Mouse (Mus musculus) neural tube, embryonic 12.5 days (tissue): ENCODE data around the gene Kcnh5. TPM values are rescaled to one million over a fixed set of nuclear protein-coding genes. Genes with fewer than 3 reads are reported as not detected.
A peak's percentile ranks its signal among the peaks of the same experiment; 100 is the strongest.

Experiments used
- ATAC-seq: fragments of 200-750 bp; cut with Nextera tagmentation; 2 replicates; pipeline ENCODE4 v1.8.0; 2017; ENCODE audit warnings: low read depth, mild to moderate bottlenecking, moderate TSS enrichment, moderate library complexity; ENCODE audit not compliant: low FRiP score
- H3K27ac ChIP-seq: fragments of 300-500 bp; sonication (generic); 2 replicates; pipeline ENCODE4 v1.5.1; 2016
- H3K27me3 ChIP-seq: fragments of 300-500 bp; sonication (generic); replicated peaks from 2 replicates; pipeline ENCODE4 v1.6.1; 2016; ENCODE audit warnings: mild to moderate bottlenecking
- H3K36me3 ChIP-seq: fragments of 300-500 bp; sonication (generic); 2 replicates; pipeline ENCODE4 v1.6.1; 2016; ENCODE audit warnings: mild to moderate bottlenecking
- H3K4me1 ChIP-seq: fragments of 300-500 bp; sonication (generic); 2 replicates; pipeline ENCODE4 v1.6.1; 2016
- H3K4me2 ChIP-seq: fragments of 300-500 bp; sonication (generic); replicated peaks from 2 replicates; pipeline ENCODE4 v1.6.1; 2016; ENCODE audit warnings: mild to moderate bottlenecking
- H3K4me3 ChIP-seq: fragments of 300-500 bp; sonication (generic); 2 replicates; pipeline ENCODE4 v1.5.1; 2016
- H3K9ac ChIP-seq: fragments of 300-500 bp; sonication (generic); 2 replicates; pipeline ENCODE4 v1.6.1; 2016; ENCODE audit warnings: mild to moderate bottlenecking
- H3K9me3 ChIP-seq: fragments of 300-500 bp; sonication (generic); 2 replicates; pipeline ENCODE4 v1.6.1; 2016; ENCODE audit warnings: mild to moderate bottlenecking
- WGBS: fragments of 180-500 bp; shearing (Covaris S2); methylation state at CpG from one replicate; pipeline ENCODE4 v1.1.7; 2016; 5-methylcytosine and 5-hydroxymethylcytosine counted together
- polyA plus RNA-seq: library from polyadenylated mRNA; unstranded; fragments of >200 nt; fragmentation: Nextera tagmentation; extraction: Ambion mirVana; gene quantifications from 2 replicates; pipeline ENCODE4 v1.2.1, GENCODE M21; 2016

Gene Kcnh5
- 0.95 and 1.00 TPM in 2 replicates for polyA plus RNA-seq

GRCm38 (mm10) chr12:75176691-75177645 is at the start of gene Kcnh5:
TSS of gene Kcnh5 (minus strand) at chr12:75177332.
- peak within 1 kb of the TSS; percentile 63 for H3K9ac ChIP-seq
- H3K9me3 ChIP-seq, result no peaks in the 10 kb centered on the region
- ATAC-seq, result peak; percentile 96
- no peaks in the 10 kb centered on the region for H3K36me3 ChIP-seq
- H3K4me1 ChIP-seq, result peaks cover 18% of the 10 kb centered on the region
- WGBS, result under 1% methylated on average over 52 of the region's 52 CpGs
- no peak within 1 kb of the TSS for H3K27ac ChIP-seq
- peak within 1 kb of the TSS; percentile 52 for H3K4me3 ChIP-seq
- peak within 1 kb of the TSS; percentile 97 for H3K4me2 ChIP-seq
- H3K27me3 ChIP-seq, result peaks cover 27% of the 10 kb centered on the region

DNA sequence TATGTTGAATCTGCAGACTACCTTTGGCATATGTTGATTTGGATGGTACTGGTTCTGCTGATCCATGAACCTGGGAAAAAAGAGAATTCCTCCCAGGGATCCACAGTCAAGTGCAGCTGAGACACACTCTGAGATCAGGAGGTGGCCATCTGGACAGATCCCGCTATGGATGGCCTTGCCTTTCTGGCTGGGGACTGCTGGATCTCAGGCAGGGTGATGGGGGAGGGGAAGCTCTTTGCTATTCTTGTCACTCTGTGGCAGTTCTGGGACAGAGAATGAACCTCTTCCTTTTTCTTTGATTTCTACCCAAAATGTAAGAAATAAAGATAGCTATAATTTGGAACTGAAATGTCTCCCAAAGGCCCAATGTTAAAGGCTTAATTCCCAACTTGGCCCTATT is 46.8 kb upstream of the Kcnh5 start:
- Histone ChIP-seq H3K27me3 (no peaks in the 10 kb centered on the region), H3K4me1 (no peaks in the 10 kb centered on the region), H3K27ac (no peak overlapping the region), H3K36me3 (no peaks in the 10 kb centered on the region), H3K9me3 (no peaks in the 10 kb centered on the region), H3K4me3 (no peak overlapping the region), H3K9ac (no peak overlapping the region), H3K4me2 (no peak overlapping the region)
- 67% methylated on average over 1 of the region's 1 CpGs for WGBS
- no peak for ATAC-seq

DNA sequence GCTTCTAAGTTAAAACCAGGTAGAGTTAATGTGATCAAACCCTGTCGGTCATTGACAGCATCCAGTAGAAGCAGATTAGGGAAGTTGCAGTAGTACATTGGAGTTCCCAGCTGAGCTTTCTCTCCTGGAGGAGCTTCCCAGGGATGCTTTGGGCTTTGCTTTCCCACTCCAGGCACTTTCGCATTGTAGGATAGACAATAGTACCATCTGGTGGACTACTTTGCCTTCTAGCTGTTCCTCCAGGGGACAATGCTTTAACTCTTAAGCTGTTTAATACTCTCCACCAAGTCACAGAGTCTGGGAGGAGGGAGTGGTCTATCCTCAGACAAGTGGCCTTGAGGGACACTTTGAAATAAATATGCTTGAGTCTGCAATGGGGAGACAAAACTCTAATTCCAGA is 12.3 kb upstream of the Kcnh5 start:
- no peak for ATAC-seq
- Histone ChIP-seq H3K9ac (no peak overlapping the region), H3K27ac (no peak overlapping the region), H3K36me3 (no peaks in the 10 kb centered on the region), H3K4me1 (no peaks in the 10 kb centered on the region), H3K9me3 (no peaks in the 10 kb centered on the region), H3K27me3 (no peaks in the 10 kb centered on the region), H3K4me3 (no peak overlapping the region), H3K4me2 (no peak overlapping the region)
- 79% methylated on average over 2 of the region's 2 CpGs for WGBS

- no peak overlapping the region for H3K9ac ChIP-seq
- H3K27me3 ChIP-seq, result peaks cover 14% of the 10 kb centered on the region
- H3K4me2 ChIP-seq, result no peak overlapping the region
- no peak overlapping the region for H3K27ac ChIP-seq
- WGBS, result 83% methylated on average over 7 of the region's 7 CpGs
- no peak overlapping the region for H3K4me3 ChIP-seq
- peaks cover 5% of the 10 kb centered on the region; the same call in 1 of the 2 replicates for H3K4me1 ChIP-seq
- no peaks in the 10 kb centered on the region for H3K36me3 ChIP-seq
- ATAC-seq, result no peak
- H3K9me3 ChIP-seq, result no peaks in the 10 kb centered on the region
Measured at GRCm38 (mm10) chr12:75182646-75183045, 5.5 kb upstream of the Kcnh5 start.

DNA sequence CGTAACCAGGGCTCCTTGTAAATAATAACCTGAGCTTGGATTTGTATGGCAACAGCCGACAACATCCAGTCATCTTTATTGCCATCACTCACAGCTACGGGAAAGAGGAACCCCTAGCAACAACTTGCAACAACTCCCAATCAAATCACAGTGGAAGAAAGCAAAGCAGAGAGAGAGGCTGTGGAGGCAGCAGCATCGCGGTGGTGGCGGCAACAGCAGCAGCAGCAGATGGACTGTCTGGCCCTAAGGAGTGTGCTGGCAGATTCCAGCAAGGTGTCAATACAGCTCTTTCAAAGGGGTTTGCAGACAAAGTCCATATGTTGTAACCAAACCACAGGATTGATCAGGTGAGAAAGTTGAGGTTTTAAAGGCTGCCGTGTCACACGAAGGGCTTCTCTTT is 2.4 kb upstream of the Kcnh5 start:
- Histone ChIP-seq H3K9ac (no peak overlapping the region), H3K4me1 (peaks cover 18% of the 10 kb centered on the region), H3K4me3 (no peak overlapping the region), H3K9me3 (no peaks in the 10 kb centered on the region), H3K36me3 (no peaks in the 10 kb centered on the region), H3K27me3 (peaks cover 27% of the 10 kb centered on the region), H3K4me2 (no peak overlapping the region), H3K27ac (no peak overlapping the region)
- 28% methylated on average over 8 of the region's 8 CpGs for WGBS
- ATAC-seq, result no peak

DNA sequence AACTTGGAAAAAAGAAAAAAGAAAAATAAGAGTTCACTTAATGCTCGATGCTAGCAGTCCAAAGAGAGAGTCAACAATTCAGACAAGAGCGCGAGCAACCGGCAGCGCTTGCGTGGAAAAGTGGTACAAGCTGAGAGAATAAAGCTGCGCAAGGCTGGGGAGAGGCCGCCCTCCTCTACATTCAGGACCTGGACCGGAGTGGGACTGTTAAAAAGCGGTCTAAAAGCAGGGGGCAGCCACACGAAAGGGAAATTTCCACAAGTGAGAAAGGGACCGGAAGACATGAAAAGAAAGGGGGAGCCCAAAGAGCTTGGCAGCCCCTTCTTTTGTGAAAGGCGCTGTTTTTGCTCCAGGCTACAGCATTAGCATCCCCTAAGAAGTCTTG is 506 bp upstream of the Kcnh5 start:
- Histone ChIP-seq H3K9me3 (no peaks in the 10 kb centered on the region), H3K4me1 (peaks cover 18% of the 10 kb centered on the region), H3K9ac (0 out of 2 replicates have a peak overlapping the region, but pooled peaks have one; percentile 63), H3K36me3 (no peaks in the 10 kb centered on the region), H3K4me3 (peak overlapping the region; percentile 52), H3K27me3 (peaks cover 27% of the 10 kb centered on the region), H3K27ac (no peak overlapping the region), H3K4me2 (peak overlapping the region; percentile 97)
- WGBS, result 1% methylated on average over 13 of the region's 13 CpGs
- ATAC-seq, result no peak

DNA sequence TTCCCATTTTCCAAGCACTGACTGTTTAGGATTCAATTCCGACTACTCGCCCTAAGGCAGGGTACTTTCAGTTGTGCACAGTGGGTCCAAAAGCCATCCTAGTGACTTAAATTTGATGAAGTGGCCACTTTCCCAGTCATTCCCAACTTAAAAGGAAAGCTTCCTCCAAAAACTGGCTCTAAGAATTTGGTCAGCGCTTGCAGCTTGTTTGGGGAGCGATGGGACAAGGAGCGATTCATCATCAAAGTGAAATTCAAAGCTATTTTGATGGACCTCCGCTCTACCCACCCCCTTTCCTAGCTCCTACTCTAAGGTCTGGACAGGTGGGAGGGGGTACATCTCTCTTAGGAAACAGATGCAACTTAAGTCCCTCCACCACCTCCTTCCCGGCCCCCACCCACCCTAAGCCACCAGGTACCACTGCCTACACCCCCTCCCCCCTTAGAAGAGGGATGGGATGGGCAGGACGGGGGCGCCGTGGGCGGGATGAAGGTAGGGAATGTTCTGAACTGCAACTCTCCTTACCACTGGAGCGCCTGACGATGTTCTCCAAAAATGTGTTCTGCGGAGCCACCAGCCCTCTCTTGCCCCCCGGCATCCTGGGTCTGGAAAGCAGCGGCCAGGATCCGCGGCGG is 1.1 kb downstream of the Kcnh5 start:
- H3K9ac ChIP-seq, result peak overlapping the region; percentile 63
- H3K4me2 ChIP-seq, result peak overlapping the region; percentile 97
- no peak overlapping the region for H3K27ac ChIP-seq
- H3K4me3 ChIP-seq, result peak overlapping the region; percentile 52
- H3K36me3 ChIP-seq, result no peaks in the 10 kb centered on the region
- peak; percentile 71 for ATAC-seq
- WGBS, result 3% methylated on average over 19 of the region's 19 CpGs
- peaks cover 27% of the 10 kb centered on the region for H3K27me3 ChIP-seq
- H3K4me1 ChIP-seq, result peaks cover 18% of the 10 kb centered on the region
- H3K9me3 ChIP-seq, result no peaks in the 10 kb centered on the region

DNA sequence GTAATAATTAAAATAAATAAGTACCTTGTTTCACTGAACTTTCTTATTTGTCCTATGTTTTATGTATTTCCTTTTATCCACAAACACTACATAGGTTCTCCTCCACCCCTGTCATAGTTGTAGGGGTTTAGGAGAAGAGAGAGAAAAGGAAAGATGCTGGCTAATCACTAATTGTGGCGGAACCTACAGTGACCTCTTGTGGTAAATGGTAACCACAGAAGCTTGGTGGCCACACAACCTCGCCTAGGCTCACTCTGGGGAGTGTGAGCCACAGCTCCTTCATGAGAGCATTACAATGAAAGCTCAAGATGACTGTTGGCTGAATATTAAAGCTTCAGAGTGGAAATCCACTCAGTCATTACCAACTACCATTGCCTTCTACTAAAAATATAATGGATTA is 6.2 kb downstream of the Kcnh5 start:
- ATAC-seq, result no peak
- 23% methylated on average over 2 of the region's 2 CpGs for WGBS
- no peak overlapping the region for H3K4me3 ChIP-seq

GRCm38 (mm10) chr12:75153076-75153568 is 24.0 kb downstream of the Kcnh5 start:
- Histone ChIP-seq H3K9ac (no peak overlapping the region), H3K4me1 (no peaks in the 10 kb centered on the region), H3K27me3 (no peaks in the 10 kb centered on the region), H3K36me3 (no peaks in the 10 kb centered on the region), H3K4me2 (no peak overlapping the region), H3K4me3 (no peak overlapping the region), H3K9me3 (no peaks in the 10 kb centered on the region), H3K27ac (no peak overlapping the region)
- WGBS, result 94% methylated on average over 2 of the region's 2 CpGs
- ATAC-seq, result no peak

More for the DNA sequence above, 6.2 kb downstream of the Kcnh5 start:
- Histone ChIP-seq H3K9me3 (no peaks in the 10 kb centered on the region), H3K36me3 (no peaks in the 10 kb centered on the region), H3K27me3 (peaks cover 8% of the 10 kb centered on the region), H3K4me2 (no peak overlapping the region), H3K4me1 (peaks cover 3% of the 10 kb centered on the region), H3K9ac (no peak overlapping the region), H3K27ac (no peak overlapping the region)

- H3K9ac ChIP-seq, result no peak overlapping the region
- 83% methylated on average over 1 of the region's 1 CpGs for WGBS
- H3K27me3 ChIP-seq, result no peaks in the 10 kb centered on the region
- ATAC-seq, result no peak
- no peak overlapping the region for H3K27ac ChIP-seq
- H3K9me3 ChIP-seq, result no peaks in the 10 kb centered on the region
- H3K4me1 ChIP-seq, result no peaks in the 10 kb centered on the region
- no peak overlapping the region for H3K4me3 ChIP-seq
- H3K4me2 ChIP-seq, result no peak overlapping the region
- H3K36me3 ChIP-seq, result no peaks in the 10 kb centered on the region
Measured at GRCm38 (mm10) chr12:75139792-75140191, 37.3 kb downstream of the Kcnh5 start.

DNA sequence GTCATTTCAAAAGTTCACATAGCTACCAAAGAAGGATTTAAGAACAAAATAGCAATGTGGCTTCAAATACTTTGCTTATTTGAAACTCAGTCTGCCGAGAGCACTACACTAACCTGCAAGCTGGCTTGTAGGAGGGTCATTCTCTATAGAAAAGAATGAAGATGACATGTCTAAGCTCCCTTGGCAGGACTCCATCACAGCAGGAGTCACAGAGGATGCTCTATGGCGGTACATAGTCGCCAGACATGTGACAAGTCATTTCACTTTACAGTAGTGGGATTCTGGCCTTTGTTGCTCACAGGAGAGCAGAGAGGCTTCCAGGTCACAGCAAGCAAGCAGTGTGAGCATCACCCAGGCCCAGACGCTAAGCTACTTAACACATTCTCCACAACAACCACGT is 85.2 kb downstream of the Kcnh5 start:
- Histone ChIP-seq H3K9ac (no peak overlapping the region), H3K4me1 (no peaks in the 10 kb centered on the region), H3K4me3 (no peak overlapping the region), H3K9me3 (no peaks in the 10 kb centered on the region), H3K27me3 (no peaks in the 10 kb centered on the region), H3K4me2 (no peak overlapping the region), H3K27ac (no peak overlapping the region), H3K36me3 (no peaks in the 10 kb centered on the region)
- 81% methylated on average over 5 of the region's 5 CpGs for WGBS
- no peak for ATAC-seq

- no peaks in the 10 kb centered on the region for H3K4me1 ChIP-seq
- ATAC-seq, result no peak
- H3K4me3 ChIP-seq, result no peak overlapping the region
- no peaks in the 10 kb centered on the region for H3K36me3 ChIP-seq
- H3K27me3 ChIP-seq, result no peaks in the 10 kb centered on the region
- no peak overlapping the region for H3K27ac ChIP-seq
- no peak overlapping the region for H3K9ac ChIP-seq
- H3K4me2 ChIP-seq, result no peak overlapping the region
- no peaks in the 10 kb centered on the region for H3K9me3 ChIP-seq
- 89% methylated on average over 1 of the region's 1 CpGs for WGBS
Measured at GRCm38 (mm10) chr12:75090957-75091356, 86.2 kb downstream of the Kcnh5 start.
